Mouse (Mus musculus) hindbrain, embryonic 12.5 days (tissue): ENCODE measurements around the gene Masp1. TPM values are rescaled to one million over a fixed set of nuclear protein-coding genes. Genes with fewer than 3 reads are reported as not detected.

Experiments used
- ATAC-seq: fragments of 200-750 bp; cut with Nextera tagmentation; 2 replicates; pipeline ENCODE4 v1.8.0; 2017; ENCODE audit warnings: moderate TSS enrichment; ENCODE audit not compliant: low FRiP score
- H3K27ac ChIP-seq: fragments of 300-500 bp; sonication (generic); 2 replicates; pipeline ENCODE4 v1.5.1; 2016; ENCODE audit warnings: mild to moderate bottlenecking
- H3K27me3 ChIP-seq: fragments of 300-500 bp; sonication (generic); 2 replicates; pipeline ENCODE4 v1.6.1; 2016; ENCODE audit warnings: mild to moderate bottlenecking
- H3K36me3 ChIP-seq: fragments of 300-500 bp; sonication (generic); 2 replicates; pipeline ENCODE4 v1.6.1; 2016; ENCODE audit warnings: mild to moderate bottlenecking
- H3K4me1 ChIP-seq: fragments of 300-500 bp; sonication (generic); 2 replicates; pipeline ENCODE4 v1.6.1; 2016
- H3K4me2 ChIP-seq: fragments of 300-500 bp; sonication (generic); replicated peaks from 2 replicates; pipeline ENCODE4 v1.6.1; 2016; ENCODE audit warnings: mild to moderate bottlenecking
- H3K4me3 ChIP-seq: fragments of 300-500 bp; sonication (generic); 2 replicates; pipeline ENCODE4 v1.5.1; 2016; ENCODE audit warnings: mild to moderate bottlenecking
- H3K9ac ChIP-seq: fragments of 300-500 bp; sonication (generic); 2 replicates; pipeline ENCODE4 v1.6.1; 2016; ENCODE audit warnings: mild to moderate bottlenecking, moderate library complexity
- H3K9me3 ChIP-seq: fragments of 300-500 bp; sonication (generic); replicated peaks from 2 replicates; pipeline ENCODE4 v1.6.1; 2016; ENCODE audit warnings: mild to moderate bottlenecking
- WGBS: fragments of 180-500 bp; shearing (Covaris S2); methylation state at CpG from one replicate; pipeline ENCODE4 v1.1.7; 2016; 5-methylcytosine and 5-hydroxymethylcytosine counted together
- polyA plus RNA-seq: library from polyadenylated mRNA; unstranded; fragments of >200 nt; fragmentation: Nextera tagmentation; extraction: Ambion mirVana; gene quantifications from 2 replicates; pipeline ENCODE4 v1.2.1, GENCODE M21; 2016

Gene Masp1
- polyA plus RNA-seq, 1 experiment from 2014 or later = 31.9 TPM

DNA sequence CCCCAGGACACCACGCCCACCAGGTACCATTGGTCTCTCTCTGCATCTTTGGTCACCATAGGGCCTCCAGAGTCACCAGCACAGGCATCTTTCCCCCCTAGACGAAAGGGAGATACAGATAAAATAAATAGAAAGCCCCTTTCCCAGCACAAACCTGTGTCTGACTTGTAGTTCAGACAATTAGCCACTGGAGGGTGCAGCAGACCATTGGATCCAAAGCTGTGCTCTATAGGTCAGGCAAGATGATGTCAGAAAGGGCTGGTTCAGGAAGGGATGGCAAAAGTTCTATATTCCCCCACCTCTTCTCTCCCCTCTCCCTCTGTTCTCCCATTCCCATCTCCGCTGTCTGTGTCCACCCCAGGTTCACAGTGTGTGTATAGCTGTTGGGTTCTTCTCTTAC is 68.1 kb downstream of the Masp1 start:
- Histone ChIP-seq H3K4me3 (no peak overlapping the region), H3K36me3 (no peaks in the 10 kb centered on the region), H3K9ac (no peak overlapping the region), H3K4me2 (no peak overlapping the region), H3K9me3 (no peaks in the 10 kb centered on the region), H3K27ac (no peak overlapping the region), H3K27me3 (no peaks in the 10 kb centered on the region), H3K4me1 (no peaks in the 10 kb centered on the region)
- peak; percentile 67 for ATAC-seq
- 10% methylated on average over 3 of the region's 3 CpGs for WGBS

DNA sequence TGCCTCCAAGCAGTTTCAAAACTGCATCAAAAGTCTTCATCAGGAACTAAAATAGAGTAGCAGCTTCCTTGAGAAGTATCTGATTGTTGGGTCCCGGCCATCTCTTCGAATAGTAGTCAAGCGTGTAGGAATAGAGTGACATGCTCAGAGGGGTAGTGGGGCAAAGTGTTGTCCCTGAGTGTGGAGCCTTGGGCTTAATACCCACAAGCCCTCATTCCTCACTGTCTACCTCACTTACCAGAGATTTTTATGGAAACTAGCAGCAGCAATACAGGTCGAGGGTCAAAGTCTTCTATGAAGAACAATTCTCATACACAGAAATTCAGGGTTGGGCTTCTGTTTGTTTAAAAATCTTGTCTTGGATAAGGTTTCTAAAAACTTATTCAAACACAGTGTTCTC is 69.8 kb downstream of the Masp1 start:
- Histone ChIP-seq H3K4me1 (no peaks in the 10 kb centered on the region), H3K27me3 (no peaks in the 10 kb centered on the region), H3K4me3 (no peak overlapping the region), H3K27ac (no peak overlapping the region), H3K9me3 (no peaks in the 10 kb centered on the region), H3K36me3 (no peaks in the 10 kb centered on the region), H3K9ac (no peak overlapping the region), H3K4me2 (no peak overlapping the region)
- 88% methylated on average over 4 of the region's 4 CpGs for WGBS
- ATAC-seq = no peak

DNA sequence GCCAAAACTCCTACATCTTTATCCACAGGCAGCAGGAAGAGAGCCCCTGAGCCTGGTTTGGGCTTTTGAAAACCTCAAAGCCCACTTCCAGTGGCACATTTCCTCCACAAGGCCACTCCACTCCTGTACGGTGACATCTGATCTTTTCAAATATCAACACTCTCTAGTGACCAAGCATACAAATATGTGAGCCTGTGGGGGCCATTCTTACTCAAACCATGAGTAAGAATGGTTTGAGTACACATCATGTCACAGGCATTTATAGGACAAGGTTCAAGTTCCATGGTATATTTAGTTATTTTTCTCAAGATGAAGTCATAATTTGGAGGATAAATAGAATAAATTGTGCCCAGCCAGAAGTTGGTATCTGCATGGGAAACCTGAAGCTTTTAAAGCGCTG is 70.7 kb downstream of the Masp1 start:
- no peak overlapping the region for H3K9ac ChIP-seq
- ATAC-seq = no peak
- WGBS = 82% methylated on average over 2 of the region's 2 CpGs
- H3K27me3 ChIP-seq = no peaks in the 10 kb centered on the region
- no peak overlapping the region for H3K27ac ChIP-seq
- H3K9me3 ChIP-seq = no peaks in the 10 kb centered on the region
- no peaks in the 10 kb centered on the region for H3K4me1 ChIP-seq
- H3K36me3 ChIP-seq = no peaks in the 10 kb centered on the region
- no peak overlapping the region for H3K4me3 ChIP-seq
- H3K4me2 ChIP-seq = no peak overlapping the region

DNA sequence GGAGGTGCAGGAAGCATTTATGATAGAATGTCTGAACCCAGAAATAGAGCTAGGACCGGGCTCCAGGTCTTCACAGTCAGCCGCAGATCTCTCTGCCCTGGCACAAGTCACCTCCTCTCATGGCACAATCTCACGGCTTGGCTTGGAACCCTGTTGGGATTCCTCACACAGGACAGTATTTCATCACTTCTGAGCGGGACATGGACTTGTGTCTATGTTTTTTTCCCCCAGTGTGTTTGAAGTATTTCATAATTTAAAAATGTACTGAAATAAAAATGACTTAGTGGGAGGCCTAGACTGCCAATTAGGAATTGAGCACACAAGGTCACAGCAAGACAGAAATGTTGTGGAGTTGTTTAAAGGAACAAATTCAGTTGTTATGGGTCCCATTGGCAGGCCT is 76.4 kb downstream of the Masp1 start:
- Histone ChIP-seq H3K4me3 (no peak overlapping the region), H3K36me3 (no peaks in the 10 kb centered on the region), H3K9me3 (no peaks in the 10 kb centered on the region), H3K4me1 (no peaks in the 10 kb centered on the region), H3K4me2 (no peak overlapping the region), H3K27me3 (no peaks in the 10 kb centered on the region), H3K27ac (no peak overlapping the region), H3K9ac (no peak overlapping the region)
- no peak for ATAC-seq
- 90% methylated on average over 4 of the region's 4 CpGs for WGBS

DNA sequence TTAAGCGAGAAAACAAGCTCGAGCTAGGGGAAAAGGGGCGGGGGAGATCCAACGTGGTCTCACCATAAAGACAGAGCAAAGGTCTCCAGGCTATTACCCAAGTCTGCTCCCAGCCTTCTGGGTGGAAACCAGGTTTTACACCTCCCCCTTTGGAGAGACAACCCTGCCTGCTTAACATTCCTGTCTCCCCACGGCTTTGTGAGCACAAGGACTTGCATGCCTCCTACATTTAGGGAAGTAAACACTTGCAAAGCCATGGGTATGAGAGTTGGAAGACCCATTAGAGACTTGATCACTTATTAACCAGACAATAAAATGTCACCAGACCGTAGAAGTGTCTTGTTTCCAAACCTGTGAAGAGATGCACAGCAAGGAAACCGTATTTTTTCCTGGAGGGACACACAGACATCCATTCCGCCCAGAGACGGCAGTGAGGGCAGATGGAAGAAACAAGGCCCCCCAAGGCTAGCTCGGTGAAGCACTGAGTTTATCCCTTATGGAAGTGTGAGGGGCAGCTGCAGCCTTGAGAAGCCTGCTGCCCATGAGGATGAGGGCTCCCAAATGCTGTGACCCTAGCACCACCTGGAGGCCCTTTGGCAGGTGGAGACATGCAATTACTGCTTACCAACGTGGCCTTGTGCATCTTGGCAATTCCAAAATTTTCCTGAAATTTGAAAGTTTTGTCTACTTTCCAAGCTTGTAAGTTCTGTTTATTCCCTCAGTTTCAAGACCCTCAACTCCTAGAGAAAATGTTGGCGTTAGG is 83.0 kb downstream of the Masp1 start:
- no peaks in the 10 kb centered on the region for H3K9me3 ChIP-seq
- H3K4me1 ChIP-seq = no peaks in the 10 kb centered on the region
- no peak overlapping the region for H3K9ac ChIP-seq
- H3K36me3 ChIP-seq = no peaks in the 10 kb centered on the region
- H3K27me3 ChIP-seq = no peaks in the 10 kb centered on the region
- H3K4me2 ChIP-seq = no peak overlapping the region
- no peak for ATAC-seq
- H3K27ac ChIP-seq = no peak overlapping the region
- no peak overlapping the region for H3K4me3 ChIP-seq
- WGBS = 69% methylated on average over 12 of the region's 12 CpGs

DNA sequence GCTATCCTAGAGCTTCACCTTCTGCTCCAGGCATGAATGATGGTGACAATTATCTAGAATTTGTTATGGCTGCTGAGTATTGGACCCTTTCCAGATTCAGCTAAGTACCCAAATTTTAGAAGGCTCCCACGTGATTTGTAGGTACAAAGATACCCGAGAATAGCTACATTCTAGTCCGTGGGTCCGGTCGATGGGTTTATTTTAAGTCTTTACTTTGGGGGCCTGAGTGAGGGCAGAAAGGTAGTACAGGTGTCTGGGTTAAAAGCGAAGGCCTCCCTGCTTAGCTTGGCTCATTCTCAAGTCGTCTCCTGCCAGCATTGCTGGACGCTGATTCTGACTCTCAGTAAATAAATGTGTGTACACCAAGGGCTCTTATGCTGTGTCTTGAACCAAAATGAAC is 90.6 kb downstream of the Masp1 start:
- WGBS = 88% methylated on average over 8 of the region's 8 CpGs
- H3K4me2 ChIP-seq = no peak overlapping the region

DNA sequence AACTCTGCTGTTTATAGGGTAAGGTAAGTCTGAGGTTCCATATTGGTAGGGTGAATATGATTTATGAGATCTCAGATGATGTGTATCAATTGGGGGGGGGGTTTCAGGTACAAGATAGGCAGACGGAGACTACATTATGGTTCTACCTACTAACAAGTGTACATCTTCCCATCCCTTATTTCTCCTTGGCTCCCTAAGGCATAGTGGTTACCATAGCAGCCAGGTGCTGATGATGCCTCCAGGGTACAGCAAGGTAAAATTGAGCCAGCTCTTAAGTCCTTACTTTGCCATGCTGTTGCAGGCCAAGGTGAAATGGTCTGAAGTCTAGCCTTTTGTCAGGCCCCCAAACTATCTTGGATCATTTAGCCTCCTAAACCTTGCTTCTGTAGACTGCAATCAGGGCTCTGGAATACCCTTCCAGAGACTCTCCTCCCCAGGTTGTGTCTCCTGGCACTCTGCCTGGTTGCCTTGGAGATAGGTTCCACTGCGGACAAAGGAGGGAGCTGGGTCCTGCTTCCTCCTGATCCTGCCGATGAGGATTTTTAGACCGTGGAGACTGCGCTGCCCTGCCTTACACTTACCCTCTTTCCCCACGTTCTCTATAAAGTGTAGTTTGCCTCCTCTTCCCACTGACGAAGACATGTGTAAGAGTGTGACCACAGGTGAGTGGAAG is 91.8 kb downstream of the Masp1 start, which contains the start of gene Rtp1:
Gene Rtp1 (plus strand): TSS at position 487 of the 673 bp plus-strand sequence.
- Histone ChIP-seq H3K36me3 (no peaks in the 10 kb centered on the region), H3K4me1 (no peaks in the 10 kb centered on the region), H3K4me2 (no peak within 1 kb of the TSS), H3K9me3 (no peaks in the 10 kb centered on the region), H3K27me3 (no peaks in the 10 kb centered on the region), H3K4me3 (no peak within 1 kb of the TSS), H3K9ac (no peak within 1 kb of the TSS), H3K27ac (no peak within 1 kb of the TSS)
- 90% methylated on average over 7 of the region's 7 CpGs for WGBS
- ATAC-seq = no peak

More for the DNA sequence above, 90.6 kb downstream of the Masp1 start:
- Histone ChIP-seq H3K27ac (no peak overlapping the region), H3K27me3 (no peaks in the 10 kb centered on the region), H3K4me3 (no peak overlapping the region), H3K9ac (no peak overlapping the region), H3K4me1 (no peaks in the 10 kb centered on the region), H3K36me3 (no peaks in the 10 kb centered on the region), H3K9me3 (no peaks in the 10 kb centered on the region)
- ATAC-seq = no peak

DNA sequence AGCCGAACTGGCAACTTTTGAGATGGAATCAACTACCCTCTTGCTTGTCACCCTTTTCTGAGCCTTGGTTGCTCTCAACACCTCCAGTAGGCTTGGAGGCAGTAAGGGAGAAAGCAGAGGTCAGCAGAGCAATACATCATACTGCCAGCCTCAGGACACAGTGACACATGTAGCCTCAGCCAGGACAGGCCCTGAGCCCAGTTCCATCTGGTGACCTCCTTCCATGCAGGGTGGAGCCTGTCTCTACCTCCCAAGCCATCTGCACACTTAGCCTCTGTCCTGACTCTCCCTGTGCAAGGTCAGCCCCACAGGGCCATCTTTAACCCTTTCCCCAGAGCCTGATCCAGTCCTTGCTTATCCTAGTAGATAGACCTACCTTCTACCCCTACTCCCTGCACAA is 92.9 kb downstream of the Masp1 start:
- no peak overlapping the region for H3K4me3 ChIP-seq
- H3K9me3 ChIP-seq = no peaks in the 10 kb centered on the region
- WGBS = 86% methylated on average over 1 of the region's 1 CpGs
- H3K27ac ChIP-seq = no peak overlapping the region
- H3K9ac ChIP-seq = no peak overlapping the region
- no peaks in the 10 kb centered on the region for H3K27me3 ChIP-seq
- no peaks in the 10 kb centered on the region for H3K4me1 ChIP-seq
- H3K4me2 ChIP-seq = no peak overlapping the region
- H3K36me3 ChIP-seq = no peaks in the 10 kb centered on the region
- ATAC-seq = no peak

DNA sequence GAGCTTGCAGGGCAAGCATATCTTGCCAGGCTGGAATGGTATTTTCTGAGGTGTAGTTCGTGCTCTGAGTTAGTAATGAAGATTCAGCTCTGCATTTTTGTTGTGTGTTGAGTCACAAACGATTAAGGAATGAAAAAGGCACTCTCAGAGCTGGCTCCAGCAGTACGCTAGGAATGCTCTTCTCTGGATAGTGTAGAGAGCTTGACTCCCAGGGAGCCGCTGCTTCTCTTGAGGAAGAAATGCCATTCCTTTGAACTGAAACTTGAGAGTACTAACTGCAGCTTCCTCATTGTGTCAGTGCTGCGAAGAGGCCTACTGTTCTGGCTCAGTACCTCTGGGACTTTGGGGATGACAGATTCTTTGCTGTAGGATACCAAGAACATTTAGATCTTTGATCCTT is 96.8 kb downstream of the Masp1 start:
- Histone ChIP-seq H3K4me1 (no peaks in the 10 kb centered on the region), H3K27me3 (peaks cover 1% of the 10 kb centered on the region; the same call in 1 of the 2 replicates), H3K9me3 (no peaks in the 10 kb centered on the region), H3K27ac (no peak overlapping the region), H3K4me2 (no peak overlapping the region), H3K36me3 (no peaks in the 10 kb centered on the region), H3K9ac (no peak overlapping the region), H3K4me3 (no peak overlapping the region)
- WGBS = 71% methylated on average over 5 of the region's 5 CpGs
- ATAC-seq = no peak

DNA sequence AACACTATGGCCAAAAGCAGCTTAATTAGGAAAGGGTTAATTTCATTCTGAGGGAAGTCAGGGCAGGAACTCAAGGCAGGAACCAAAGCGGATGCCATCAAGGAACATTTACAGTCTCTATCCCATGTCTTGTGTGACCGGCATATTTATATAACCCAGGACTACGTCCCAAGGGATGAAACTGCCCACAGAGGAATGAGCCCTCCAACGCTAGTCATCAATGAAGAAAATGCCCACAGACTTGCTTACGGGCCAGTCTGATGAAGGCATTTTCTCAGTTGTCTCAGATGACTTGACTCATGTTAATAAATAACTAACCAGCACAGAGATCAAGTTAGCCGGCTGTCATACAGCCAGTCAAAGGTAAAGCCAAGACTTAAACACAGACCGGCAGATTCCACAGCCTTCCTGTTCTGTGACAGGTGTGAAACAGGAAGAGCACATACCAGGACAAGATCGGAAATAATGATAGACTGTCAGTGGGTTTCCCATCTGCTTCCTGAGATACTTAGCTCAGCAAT is 101.0 kb downstream of the Masp1 start:
- H3K4me2 ChIP-seq = no peak overlapping the region
- WGBS = 86% methylated on average over 8 of the region's 8 CpGs
- H3K4me3 ChIP-seq = no peak overlapping the region
- ATAC-seq = no peak
- no peaks in the 10 kb centered on the region for H3K36me3 ChIP-seq
- peaks cover 17% of the 10 kb centered on the region for H3K4me1 ChIP-seq
- no peak overlapping the region for H3K9ac ChIP-seq
- no peak overlapping the region for H3K27ac ChIP-seq
- H3K9me3 ChIP-seq = no peaks in the 10 kb centered on the region
- peaks cover 3% of the 10 kb centered on the region; the same call in 1 of the 2 replicates for H3K27me3 ChIP-seq

DNA sequence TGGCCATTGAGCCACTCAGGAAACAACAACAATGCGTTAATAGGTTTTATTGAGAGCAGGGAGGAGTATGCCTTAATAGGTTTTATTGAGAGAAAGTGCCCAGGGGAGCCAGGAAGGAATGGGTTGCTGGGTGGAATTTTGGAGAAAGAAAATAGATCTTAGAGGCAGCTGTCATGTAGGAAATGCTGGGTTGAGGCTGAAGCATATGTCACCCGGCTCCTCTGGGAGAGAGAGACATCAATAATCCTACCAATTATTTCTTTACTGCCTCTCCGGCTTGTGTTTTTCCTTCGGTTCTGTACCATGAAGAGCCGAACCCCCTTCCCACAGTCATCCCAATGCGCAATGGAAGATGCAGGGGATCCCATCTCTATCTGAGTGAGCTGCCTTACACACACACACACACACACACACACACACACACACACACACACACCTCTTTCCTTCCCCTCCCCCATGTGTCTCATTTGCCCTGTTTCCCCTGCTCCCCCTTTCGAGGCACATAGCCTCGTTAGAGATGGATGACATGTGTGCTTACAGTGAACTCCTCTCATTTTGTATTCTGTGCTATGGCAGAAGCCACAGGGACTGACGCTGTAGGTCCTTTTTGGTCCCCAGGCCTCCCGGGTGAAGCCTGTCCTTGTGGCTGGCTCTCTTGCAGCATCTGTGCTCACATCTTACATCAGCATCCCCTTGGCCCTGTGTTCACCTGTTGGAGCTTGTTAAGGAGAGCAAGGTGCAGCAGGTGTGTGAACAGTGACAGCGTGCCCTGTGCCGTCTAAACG is 103.0 kb downstream of the Masp1 start:
- Histone ChIP-seq H3K9ac (no peak overlapping the region), H3K4me2 (no peak overlapping the region; the same call in 1 of the 2 replicates), H3K36me3 (no peaks in the 10 kb centered on the region), H3K9me3 (no peaks in the 10 kb centered on the region), H3K4me1 (peaks cover 17% of the 10 kb centered on the region), H3K4me3 (no peak overlapping the region), H3K27ac (no peak overlapping the region), H3K27me3 (peaks cover 3% of the 10 kb centered on the region; the same call in 1 of the 2 replicates)
- WGBS = 52% methylated on average over 13 of the region's 13 CpGs
- ATAC-seq = peak; percentile 57

DNA sequence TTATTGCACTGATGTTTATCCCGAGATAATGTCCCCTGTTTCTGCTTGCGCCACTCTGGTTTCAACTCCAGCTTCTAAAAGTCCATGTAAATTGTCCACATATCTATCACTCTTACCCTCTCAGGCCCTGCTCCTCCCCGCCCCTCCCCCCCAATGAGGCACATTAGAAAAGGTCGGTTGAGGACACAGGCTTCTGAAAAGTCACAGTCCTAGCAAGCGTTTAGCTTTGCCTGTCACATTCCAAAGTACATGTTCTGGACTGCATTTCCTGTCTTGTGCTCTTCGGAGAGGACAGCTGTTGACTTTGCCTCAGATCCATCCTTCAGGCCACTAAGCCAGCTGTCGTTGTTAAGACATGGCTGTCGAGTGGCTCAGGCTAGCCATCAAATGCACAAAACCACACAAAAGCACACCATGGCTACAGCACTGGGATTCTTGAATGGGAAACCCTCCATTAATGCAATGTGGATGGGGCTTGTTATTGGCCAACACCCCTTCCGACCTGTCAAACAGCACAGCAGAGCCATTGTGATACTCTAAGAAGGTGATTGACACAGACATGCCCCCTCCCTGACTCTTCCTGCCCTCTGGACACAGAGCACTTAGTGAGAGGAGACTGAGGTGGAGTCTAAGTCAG is 103.8 kb downstream of the Masp1 start:
- H3K27me3 ChIP-seq = peaks cover 3% of the 10 kb centered on the region; the same call in 1 of the 2 replicates
- H3K4me3 ChIP-seq = no peak overlapping the region
- WGBS = 45% methylated on average over 9 of the region's 9 CpGs
- no peaks in the 10 kb centered on the region for H3K36me3 ChIP-seq
- H3K4me2 ChIP-seq = peak overlapping the region; percentile 40
- H3K27ac ChIP-seq = no peak overlapping the region
- no peaks in the 10 kb centered on the region for H3K9me3 ChIP-seq
- peaks cover 17% of the 10 kb centered on the region for H3K4me1 ChIP-seq
- ATAC-seq = peak; percentile 24; the same call in 1 of the 2 replicates
- H3K9ac ChIP-seq = no peak overlapping the region
